Mouse (Mus musculus) olfactory bulb, adult 2 months (tissue): ENCODE measurements at regions not wholly inside any gene's neighbourhood (a gene's known extent, or its start where the extent isn't known, plus 50 kb on each side); places are given as distances from the start of the nearest gene placed in this dataset.

ENCODE experiments used
- H3K27ac ChIP-seq: fragments of 200-500 bp; 2 replicates; pipeline ENCODE4 v1.5.1; 2012; ENCODE audit warnings: low read depth, low read length; ENCODE audit not compliant: insufficient read depth
- H3K4me1 ChIP-seq: fragments of 200-500 bp; 2 replicates; pipeline ENCODE4 v1.6.1; 2012; ENCODE audit warnings: low read length; ENCODE audit not compliant: control insufficient read depth, insufficient read depth
- H3K4me3 ChIP-seq: fragments of 200-500 bp; 2 replicates; pipeline ENCODE4 v1.5.1; 2012; ENCODE audit warnings: mild to moderate bottlenecking, low read depth, low read length, moderate library complexity; ENCODE audit not compliant: insufficient read depth
- CTCF ChIP-seq: fragments of 200-500 bp; IDR thresholded peaks from 2 replicates; pipeline ENCODE4 v1.5.1; 2012; ENCODE audit warnings: low read depth, mild to moderate bottlenecking, low read length, moderate library complexity; ENCODE audit not compliant: insufficient read depth
- POLR2A ChIP-seq: fragments of 200-500 bp; IDR thresholded peaks from 2 replicates; pipeline ENCODE4 v1.6.1; 2012; ENCODE audit warnings: mild to moderate bottlenecking, low read depth, low read length, moderate library complexity; ENCODE audit not compliant: insufficient read depth
- WGBS: fragments of 180-500 bp; shearing (Covaris S2); methylation state at CpG from one replicate; pipeline ENCODE4 v1.1.7; 2018; 5-methylcytosine and 5-hydroxymethylcytosine counted together

DNA sequence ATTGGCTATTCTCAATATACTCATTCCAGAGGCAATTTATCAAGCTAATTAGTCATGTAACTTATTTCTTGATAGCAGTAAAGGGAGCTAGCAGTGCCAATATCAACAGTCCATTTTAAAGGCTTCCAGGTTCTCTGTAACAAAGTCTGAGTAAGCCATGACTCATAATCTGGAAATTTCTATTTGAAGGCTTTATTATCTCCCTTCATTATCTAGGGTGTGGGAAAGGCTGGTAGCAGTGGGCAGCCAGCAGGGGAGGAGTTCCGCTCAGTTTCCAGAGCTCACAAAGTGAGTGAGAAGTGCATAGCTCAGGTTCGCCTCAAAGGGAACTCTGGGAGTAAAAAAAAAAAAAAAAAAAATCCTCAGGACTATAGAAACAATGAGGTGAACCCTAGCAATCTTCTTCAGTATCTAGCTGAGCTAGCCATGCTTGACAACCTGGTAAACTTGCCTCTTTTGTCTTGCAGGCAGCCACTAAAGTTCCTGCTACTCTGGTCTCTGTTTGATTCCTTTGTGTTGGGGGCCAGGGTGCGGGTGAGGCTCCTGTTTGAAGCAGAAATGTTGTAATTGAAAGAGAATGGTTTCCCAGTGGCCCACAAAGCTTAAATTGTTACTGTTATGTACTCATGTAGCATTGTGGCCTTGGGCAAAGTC is 68.7 kb upstream of the Itprid2 start:
- Histone ChIP-seq H3K4me3 (no peak overlapping the region), H3K4me1 (no peaks in the 10 kb centered on the region), H3K27ac (no peak overlapping the region)
- 46% methylated on average over 3 of the region's 3 CpGs for WGBS
- no peak for TF ChIP-seq POLR2A
- no peak for TF ChIP-seq CTCF

GRCm38 (mm10) chr2:79567413-79567934 is 67.7 kb upstream of the Itprid2 start:
- 78% methylated on average over 3 of the region's 3 CpGs for WGBS

DNA sequence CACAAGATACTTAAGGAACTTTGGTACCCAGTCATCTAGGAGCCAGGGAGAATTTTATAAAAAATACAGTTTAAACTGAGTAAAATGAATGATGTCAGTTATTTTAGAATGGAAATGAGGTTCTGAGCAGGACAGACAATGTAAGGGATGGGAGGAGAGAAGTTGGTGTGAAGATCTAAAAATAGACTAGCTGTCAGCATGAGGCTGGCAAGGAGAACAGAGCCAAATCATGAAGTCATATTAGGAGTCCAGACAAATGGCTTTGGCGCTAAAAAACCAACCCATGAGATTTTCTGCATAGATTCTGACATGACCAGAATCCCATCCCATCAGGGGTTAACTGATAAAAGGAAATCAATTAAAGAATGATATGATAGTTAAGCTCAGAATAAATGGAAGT is 65.5 kb upstream of the Itprid2 start:
- WGBS: 72% methylated on average over 1 of the region's 1 CpGs
- no peak overlapping the region for H3K27ac ChIP-seq
- TF ChIP-seq POLR2A (no peak), CTCF (no peak)
- no peak overlapping the region for H3K4me3 ChIP-seq
- H3K4me1 ChIP-seq: no peaks in the 10 kb centered on the region

More at GRCm38 (mm10) chr2:79567413-79567934, 67.7 kb upstream of the Itprid2 start:
- H3K27ac ChIP-seq: no peak overlapping the region
- H3K4me3 ChIP-seq: no peak overlapping the region
- no peaks in the 10 kb centered on the region for H3K4me1 ChIP-seq
- no peak for TF ChIP-seq POLR2A
- TF ChIP-seq CTCF: no peak

DNA sequence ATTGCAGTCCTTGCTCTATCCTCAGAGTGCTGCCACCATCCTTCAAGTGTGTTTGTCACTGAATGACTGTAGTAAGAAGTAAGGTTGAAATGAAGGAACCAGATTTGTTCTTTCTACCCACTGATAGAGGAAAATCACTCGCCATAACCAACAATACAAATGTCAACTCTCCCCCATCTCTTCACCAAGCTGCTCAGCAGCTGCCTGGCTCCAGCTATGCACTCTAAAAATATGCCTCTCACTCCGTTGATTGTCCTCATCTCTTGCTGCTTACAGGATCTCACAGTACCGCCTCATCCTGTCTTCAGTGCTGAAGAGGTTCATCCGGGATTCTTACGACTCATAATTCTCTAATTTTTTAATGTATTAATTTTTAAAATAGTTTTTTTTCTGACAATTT is 63.2 kb upstream of the Itprid2 start:
- WGBS: 47% methylated on average over 5 of the region's 5 CpGs
- no peak overlapping the region for H3K4me3 ChIP-seq
- H3K27ac ChIP-seq: peak overlapping the region; percentile 69; the same call in 1 of the 2 replicates
- no peaks in the 10 kb centered on the region for H3K4me1 ChIP-seq
- TF ChIP-seq CTCF (no peak), POLR2A (no peak)

- WGBS: 58% methylated on average over 6 of the region's 6 CpGs
- no peaks in the 10 kb centered on the region for H3K4me1 ChIP-seq
- TF ChIP-seq CTCF: no peak
- TF ChIP-seq POLR2A: no peak
These were observed 60.1 kb upstream of the Itprid2 start for GRCm38 (mm10) chr2:79575074-79575473.

DNA sequence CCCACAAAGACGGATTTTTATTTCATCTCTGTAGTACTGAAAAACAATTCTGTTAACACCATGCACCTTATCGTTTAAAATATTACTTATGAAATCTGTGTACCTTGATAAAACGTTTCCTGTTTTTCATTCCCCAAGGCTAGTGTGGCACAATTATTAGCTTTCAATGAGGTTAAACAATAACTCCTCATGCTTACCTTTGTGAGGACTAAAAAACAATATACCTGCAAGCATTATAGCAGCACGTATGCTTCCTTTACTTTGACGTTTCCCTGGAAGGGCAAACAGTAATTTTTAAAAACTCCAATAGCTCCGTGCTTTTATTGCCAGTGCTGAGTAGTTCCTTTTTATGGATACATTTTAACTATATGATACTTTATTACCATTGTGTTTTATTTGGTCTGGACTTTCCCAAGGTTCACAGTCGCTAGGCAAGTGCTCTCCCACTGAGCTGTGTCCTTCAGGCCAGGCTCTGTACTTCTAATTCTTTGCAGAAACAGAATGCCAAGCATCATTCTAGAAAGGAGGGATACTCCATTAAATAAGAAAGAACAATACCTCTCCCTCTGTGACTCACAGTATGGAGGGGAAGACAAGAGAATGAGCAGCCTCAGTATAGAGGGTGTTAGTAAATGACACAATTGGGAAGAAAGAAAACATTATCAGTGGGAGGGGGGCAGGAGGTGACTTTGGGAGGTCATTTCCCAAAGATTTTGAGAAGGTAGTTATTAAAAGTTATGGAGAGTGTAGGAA is 50.0 kb upstream of the Itprid2 start:
- 54% methylated on average over 7 of the region's 7 CpGs for WGBS
- H3K27ac ChIP-seq: no peak overlapping the region
- H3K4me3 ChIP-seq: no peak overlapping the region
- no peaks in the 10 kb centered on the region for H3K4me1 ChIP-seq
- TF ChIP-seq POLR2A: no peak
- no peak for TF ChIP-seq CTCF

More at GRCm38 (mm10) chr2:79575074-79575473, 60.1 kb upstream of the Itprid2 start:
- Histone ChIP-seq H3K27ac (no peak overlapping the region), H3K4me3 (no peak overlapping the region)
